Mouse (Mus musculus) neutrophil, adult 5-6 weeks (primary cell): ENCODE measurements around the gene Setd6. TPM values are rescaled to one million over a fixed set of nuclear protein-coding genes. Genes with fewer than 3 reads are reported as not detected.

Experiments
- ATAC-seq: fragments of 151-379, 151-347 bp; 2 replicates; pipeline ENCODE4 v1.8.0; 2017; ENCODE audit warnings: mild to moderate bottlenecking, moderate TSS enrichment; ENCODE audit not compliant: insufficient number of reproducible peaks, poor library complexity, low FRiP score, severe bottlenecking; ENCODE audit errors: extremely low read depth
- total RNA-seq: library from RNA; stranded (forward); fragments of 200-1000 nt; gene quantifications from 2 replicates; pipeline ENCODE4 v1.2.3, GENCODE M21; 2017

Setd6 gene
- total RNA-seq, 1 experiment from 2014 or later = 30.5 TPM

GRCm38 (mm10) chr8:95703461-95704260 lies 12.0 kb upstream of the Setd6 start:
- ATAC-seq = no peak

DNA sequence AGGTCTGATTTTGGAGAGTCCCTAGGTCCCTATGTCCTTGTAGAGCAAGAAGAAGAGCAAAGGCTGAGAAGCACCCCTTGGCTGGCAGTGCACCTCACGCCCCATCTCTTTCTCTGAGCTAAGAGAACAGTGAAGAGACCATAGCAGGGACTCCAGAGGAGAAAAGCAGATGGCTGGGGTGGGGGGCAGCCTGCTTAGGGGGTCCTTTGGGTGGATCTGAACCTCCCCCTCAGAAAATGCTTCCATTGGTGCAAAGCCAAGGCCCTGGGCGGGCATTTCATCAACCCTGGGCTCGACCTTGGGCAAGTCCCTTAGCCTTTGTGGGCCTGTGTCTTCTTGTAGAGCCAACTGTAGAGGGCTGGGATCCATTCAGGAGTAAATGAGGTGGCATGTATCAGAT lies 11.1 kb upstream of the Setd6 start:
- ATAC-seq = no peak

GRCm38 (mm10) chr8:95709579-95709978 lies 6.1 kb upstream of the Setd6 start:
- no peak for ATAC-seq

GRCm38 (mm10) chr8:95711029-95711428 lies 4.7 kb upstream of the Setd6 start:
- no peak for ATAC-seq

GRCm38 (mm10) chr8:95712395-95712794 lies 3.3 kb upstream of the Setd6 start:
- ATAC-seq = no peak

- peak; percentile 57 for ATAC-seq
Observed at GRCm38 (mm10) chr8:95713100-95714010, 2.3 kb upstream of the Setd6 start.

- ATAC-seq = no peak
Observed at GRCm38 (mm10) chr8:95714367-95714766, 1.3 kb upstream of the Setd6 start.

GRCm38 (mm10) chr8:95714837-95715413 lies 756 bp upstream of the Setd6 start:
- ATAC-seq = no peak

- ATAC-seq = no peak
Observed at GRCm38 (mm10) chr8:95716546-95717335, 1.1 kb downstream of the Setd6 start.

GRCm38 (mm10) chr8:95727625-95728024 lies 11.9 kb downstream of the Setd6 start:
- no peak for ATAC-seq

- no peak for ATAC-seq
Observed at GRCm38 (mm10) chr8:95738596-95738995, 22.9 kb downstream of the Setd6 start.

- ATAC-seq = no peak
Observed at GRCm38 (mm10) chr8:95741732-95742131, 26.1 kb downstream of the Setd6 start.

DNA sequence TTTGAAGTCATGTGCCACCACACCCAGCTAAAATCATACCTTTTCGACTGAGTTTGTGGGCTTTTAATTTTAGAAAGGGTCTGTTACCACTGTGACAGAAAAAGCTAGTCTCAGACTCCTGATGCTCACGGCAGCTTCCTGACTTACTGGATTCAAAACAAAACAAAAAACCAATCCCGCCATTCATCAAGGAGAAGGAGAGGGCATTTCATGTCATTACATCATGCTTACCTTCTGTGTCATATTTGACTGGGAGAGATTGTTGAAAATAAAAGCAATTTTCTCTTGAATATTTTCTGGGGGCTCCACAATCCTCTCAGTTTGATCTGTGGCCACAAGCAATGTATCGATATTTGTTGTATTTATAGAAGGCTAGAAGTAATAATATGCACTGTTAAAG lies 32.3 kb downstream of the Setd6 start:
- ATAC-seq = no peak

DNA sequence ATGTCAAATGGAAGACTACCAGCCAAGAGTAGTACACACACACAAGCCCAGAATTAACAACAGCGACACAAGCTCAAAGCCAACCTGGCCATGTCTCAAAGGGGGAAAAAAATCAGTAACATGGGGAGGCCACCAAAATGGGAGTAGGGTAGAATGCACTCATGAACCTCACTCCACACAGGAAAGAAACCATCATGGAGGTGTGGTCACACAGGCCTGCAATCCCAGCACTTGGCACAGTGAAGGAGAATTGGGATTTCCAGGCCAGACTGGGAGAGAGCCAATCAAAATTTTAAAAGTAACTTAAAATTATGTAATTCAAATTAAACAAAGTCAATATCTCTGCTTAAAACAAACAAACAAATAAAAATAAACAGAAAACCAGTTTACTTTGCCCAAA lies 36.2 kb downstream of the Setd6 start:
- no peak for ATAC-seq

DNA sequence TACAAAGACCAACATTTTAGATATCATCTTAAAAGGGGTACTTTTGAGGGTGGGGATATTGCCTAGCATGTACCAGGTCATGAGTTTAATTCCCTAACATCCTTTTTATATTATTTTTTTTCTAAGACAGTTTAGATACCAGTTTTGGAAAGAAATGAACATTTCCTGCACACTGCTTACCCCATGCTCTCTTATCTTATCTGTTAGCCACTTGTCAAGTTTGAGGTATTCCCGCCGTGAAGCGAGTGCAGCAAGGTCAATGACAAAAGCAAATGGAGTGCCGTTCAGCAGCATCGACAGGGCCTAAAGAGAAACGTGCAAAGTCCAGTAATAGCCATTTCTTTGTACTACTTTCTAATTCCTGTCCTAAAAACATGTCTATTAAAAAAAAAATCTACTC lies 44.6 kb downstream of the Setd6 start:
- no peak for ATAC-seq

GRCm38 (mm10) chr8:95764133-95764532 lies 48.5 kb downstream of the Setd6 start:
- ATAC-seq = no peak
